Mouse (Mus musculus): ENCODE measurements around the gene Stk11ip. TPM values are rescaled to one million over a fixed set of nuclear protein-coding genes. Genes with fewer than 3 reads are reported as not detected.

Stk11ip gene
- total RNA-seq, 2 experiments from 2014 or later = 9.2 to 14.1 TPM

DNA sequence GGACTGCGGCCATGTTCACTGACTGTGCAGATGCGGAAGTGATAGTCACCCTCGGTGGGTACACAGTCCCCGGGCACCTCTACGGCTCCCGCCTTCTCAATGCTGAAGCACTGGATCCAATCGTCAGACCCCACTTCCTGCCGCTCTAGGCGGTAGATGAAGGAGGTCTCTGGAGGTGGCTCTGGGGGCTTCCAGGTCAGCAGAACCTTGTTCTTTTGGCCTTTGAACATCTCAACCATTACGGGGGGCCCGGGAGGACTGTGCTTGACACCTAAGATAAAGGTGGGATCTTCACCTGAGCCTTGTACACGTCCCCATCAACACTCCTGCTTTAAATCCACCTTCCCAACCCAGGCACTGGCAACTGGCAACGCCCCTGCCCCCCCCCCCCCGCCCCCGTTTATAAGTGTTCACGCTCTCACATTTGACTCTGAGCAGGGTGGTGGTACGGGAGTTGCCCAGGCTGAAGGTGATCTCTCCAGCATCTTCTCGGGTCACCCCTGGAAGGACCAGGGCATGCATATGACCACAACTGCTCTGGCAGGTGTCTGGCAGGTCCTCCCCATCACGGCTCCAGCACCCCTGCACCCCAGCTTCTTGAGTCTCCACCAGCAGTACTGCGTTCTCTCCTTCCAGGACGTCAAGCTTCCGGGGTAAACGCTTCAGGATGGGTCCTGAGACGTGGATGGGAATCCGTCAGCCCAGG is 18.2 kb upstream of the Stk11ip start:
- intact Hi-C loops (cut with DNase I) = no loop called here
- no peak for DNase-seq

DNA sequence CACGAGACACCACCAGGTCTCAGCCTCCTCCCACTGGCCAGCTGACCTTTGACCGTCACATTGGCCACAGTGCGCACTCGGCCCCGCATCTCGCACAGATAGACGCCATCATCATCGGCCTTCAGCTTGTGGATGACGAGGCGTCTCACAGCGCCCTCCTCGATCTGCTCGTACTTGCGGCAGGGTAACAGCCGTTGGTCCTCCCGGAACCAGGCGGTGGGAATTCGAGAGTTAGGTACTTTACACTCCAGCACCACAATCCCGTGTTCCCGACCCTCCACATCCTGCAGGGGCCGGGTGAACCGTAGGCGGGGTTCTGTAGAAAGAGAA is 17.7 kb upstream of the Stk11ip start:
- intact Hi-C loops (cut with DNase I) = no loop called here

DNA sequence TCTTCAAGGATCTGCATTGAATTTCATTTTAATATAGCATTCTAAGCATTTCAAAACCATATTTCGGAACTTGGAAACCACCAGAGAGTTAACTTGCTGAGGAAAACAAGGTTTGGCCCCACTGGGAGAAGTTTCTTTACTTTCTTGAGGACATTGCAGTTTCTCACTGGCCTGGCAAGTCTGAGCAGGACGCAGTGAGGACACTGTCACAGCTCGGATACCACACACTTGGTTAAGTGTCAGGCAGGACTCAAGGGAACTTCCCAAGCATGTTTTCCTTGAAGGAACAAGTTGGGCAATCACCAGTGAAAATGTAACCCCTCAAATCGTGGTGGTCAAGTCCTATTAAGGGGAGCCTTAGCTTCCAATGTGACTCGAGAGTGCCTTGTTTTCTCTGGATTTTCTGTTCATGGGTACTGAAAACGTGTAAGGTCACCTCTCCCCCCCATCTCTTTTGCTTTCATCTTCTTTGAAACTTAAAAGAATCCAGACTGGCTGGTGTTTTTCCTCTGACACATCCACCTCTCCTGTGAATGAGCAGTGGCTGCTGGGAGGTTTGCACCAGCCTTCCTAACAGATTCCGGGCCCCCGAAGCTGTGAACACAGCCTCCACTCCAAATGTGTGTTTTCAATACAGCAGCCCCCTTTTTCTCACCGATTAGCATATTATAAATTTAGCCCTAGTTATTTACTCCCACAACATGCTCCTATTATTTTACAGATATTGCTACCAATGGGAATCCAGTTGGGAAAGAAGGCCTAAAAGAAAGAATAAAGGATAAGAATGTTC is 16.9 kb upstream of the Stk11ip start:
- intact Hi-C loops (cut with DNase I) = loop anchor here (2.0 kb wide), 3 partner anchors 24 to 92 kb away; no protein-coding TSS in a partner anchor
- no peak for DNase-seq

More for the DNA sequence above, 17.7 kb upstream of the Stk11ip start:
- no peak for DNase-seq

DNA sequence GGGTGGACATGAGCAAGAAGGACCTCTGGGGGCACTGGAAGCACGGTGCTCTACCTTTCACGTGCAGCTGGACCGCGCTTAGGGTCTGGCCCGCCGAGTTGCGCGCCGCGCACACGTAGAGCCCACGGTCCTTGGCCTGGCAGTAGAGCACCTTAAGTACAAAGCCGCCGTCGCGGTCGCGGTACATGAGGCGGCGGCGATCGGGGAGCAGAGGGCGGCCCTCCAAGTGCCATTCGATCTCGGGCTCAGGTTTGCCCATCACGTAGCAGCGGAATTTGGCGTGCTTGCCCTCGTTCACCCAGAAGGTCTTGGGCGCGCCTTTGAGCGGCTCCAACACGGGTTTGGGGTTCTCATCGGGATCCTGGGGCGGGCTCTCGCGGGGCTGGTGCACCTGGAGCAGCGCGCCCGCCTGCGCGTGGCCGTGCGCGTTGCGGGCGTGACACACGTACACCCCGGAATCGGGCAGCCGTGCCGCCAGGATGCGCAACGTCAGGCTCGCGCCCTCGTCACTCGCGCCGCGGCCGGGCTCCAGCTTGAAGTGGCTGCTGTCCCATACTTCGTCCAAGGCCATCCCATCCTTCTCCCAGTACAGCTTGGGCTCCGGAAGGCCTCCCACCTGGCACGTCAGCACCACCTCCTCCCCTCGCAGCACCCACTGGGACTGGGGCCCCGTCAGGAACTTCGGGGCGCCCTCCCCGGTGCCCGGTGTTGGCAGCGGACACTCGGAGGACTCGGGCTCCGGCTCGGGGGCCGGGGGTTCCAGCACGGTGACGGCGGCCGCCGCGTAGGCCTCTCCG is 16.0 kb upstream of the Stk11ip start:
- DNase-seq = peak; percentile 71 to 75
- intact Hi-C loops (cut with DNase I) = loop anchor here (2.0 kb wide), 3 partner anchors 25 to 91 kb away; no protein-coding TSS in a partner anchor

DNA sequence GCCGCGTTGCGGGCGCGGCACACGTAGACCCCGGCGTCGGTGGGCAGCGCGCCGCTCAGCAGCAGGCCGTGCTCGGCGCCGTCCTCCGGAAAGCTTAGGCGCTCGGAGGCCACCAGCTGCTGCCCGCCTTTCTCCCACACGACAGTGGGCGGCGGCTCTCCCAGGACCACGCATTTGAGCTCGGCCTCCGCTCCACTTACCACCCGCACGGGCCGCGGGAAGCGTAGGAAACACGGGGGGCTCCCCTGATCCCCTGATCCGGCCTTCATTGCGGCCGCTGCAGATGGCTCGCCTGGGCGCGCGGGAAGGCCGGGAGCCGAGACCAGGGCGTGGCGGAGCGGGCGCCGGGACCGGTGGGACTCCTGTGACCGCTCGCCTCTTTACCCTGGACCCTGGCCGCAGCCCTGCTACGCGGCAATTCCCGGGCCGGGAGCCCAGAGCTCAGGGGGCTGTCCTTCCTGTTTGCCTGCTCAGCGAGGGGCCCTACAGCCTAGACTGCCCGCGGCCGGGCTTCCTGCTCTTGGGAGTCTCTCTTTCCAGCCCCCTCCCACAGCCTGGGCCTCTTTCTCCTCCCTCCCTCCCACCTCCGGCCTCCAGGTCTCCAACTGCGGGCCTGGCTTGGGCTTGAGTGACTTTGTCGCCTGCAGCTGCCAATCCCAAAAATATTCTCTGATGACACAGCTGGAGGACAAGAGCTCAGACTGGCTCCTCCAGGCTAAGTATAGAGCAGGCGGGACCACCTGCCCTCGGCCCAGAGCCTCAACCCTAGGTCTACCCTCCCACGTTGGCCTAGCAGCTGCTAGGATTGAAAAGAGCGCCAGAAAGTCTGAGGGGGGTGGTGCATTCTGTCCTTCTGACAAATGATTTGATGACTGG is 15.1 kb upstream of the Stk11ip start, which contains the start of gene Obsl1:
Gene Obsl1 (minus strand): TSS at position 497 of the 876 bp plus-strand sequence.
- DNase-seq = peak; percentile 70 to 78
- intact Hi-C loops (cut with DNase I) = loop anchor here (2.0 kb wide), 4 partner anchors 25 to 91 kb away; no protein-coding TSS in a partner anchor

DNA sequence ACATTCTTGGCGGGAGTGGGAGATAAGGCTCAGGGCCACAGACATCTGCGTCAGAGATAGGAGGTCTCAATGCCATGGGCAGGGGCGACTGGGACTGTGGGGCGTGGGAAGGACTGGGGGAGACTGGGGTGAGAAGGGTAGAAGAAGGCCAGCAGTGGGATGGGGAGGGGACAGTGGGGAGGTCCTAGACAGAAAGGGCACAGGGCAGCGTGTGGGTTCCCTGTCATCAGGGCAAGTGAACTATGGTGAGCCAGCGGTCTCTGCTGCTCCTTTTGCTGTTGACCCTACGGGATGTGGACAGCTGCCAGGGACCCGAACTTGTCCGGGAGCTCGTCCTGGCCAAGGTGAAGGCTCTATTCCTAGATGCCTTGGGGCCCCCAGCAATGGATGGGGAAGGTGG is 14.3 kb upstream of the Stk11ip start, which contains the start of gene Inha:
Gene Inha (plus strand): TSS at position 72 of the 400 bp plus-strand sequence.
- intact Hi-C loops (cut with DNase I) = loop anchor here (2.0 kb wide), 1 partner anchor 42 kb away; no protein-coding TSS in a partner anchor
- DNase-seq = no peak

DNA sequence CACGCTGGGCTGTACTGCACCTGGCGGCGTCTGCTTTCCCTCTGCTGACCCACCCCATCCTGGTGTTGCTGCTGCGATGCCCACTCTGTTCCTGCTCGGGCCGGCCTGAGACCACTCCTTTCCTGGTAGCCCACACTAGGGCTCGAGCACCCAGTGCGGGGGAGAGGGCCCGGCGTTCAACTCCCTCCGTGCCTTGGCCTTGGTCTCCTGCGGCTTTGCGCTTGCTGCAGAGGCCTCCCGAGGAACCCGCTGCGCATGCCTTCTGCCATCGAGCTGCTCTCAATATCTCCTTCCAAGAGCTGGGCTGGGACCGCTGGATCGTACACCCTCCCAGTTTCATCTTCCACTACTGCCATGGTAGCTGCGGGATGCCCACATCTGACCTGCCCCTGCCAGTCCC is 11.7 kb upstream of the Stk11ip start:
- no peak for DNase-seq
- intact Hi-C loops (cut with DNase I) = no loop called here

DNA sequence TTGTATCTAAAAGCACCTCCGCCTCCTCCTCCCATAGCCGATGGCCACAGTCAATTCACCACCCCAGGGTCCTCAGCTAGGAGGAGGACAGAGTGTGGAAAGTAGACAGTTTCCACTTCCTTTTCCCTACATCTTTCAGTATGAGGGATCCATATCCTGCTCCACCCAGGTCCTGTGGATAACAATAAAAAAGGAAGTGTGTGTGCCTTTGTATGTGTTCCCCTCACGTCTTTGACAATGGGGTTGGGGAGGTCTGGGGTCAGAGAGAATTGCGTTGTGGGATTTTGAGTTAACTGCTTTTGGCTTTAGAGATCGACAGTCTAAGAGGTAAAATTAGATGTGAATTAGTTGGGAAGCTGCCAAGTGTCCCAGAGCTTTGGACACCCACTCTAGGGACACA is 11.2 kb upstream of the Stk11ip start:
- intact Hi-C loops (cut with DNase I) = no loop called here
- DNase-seq = no peak

DNA sequence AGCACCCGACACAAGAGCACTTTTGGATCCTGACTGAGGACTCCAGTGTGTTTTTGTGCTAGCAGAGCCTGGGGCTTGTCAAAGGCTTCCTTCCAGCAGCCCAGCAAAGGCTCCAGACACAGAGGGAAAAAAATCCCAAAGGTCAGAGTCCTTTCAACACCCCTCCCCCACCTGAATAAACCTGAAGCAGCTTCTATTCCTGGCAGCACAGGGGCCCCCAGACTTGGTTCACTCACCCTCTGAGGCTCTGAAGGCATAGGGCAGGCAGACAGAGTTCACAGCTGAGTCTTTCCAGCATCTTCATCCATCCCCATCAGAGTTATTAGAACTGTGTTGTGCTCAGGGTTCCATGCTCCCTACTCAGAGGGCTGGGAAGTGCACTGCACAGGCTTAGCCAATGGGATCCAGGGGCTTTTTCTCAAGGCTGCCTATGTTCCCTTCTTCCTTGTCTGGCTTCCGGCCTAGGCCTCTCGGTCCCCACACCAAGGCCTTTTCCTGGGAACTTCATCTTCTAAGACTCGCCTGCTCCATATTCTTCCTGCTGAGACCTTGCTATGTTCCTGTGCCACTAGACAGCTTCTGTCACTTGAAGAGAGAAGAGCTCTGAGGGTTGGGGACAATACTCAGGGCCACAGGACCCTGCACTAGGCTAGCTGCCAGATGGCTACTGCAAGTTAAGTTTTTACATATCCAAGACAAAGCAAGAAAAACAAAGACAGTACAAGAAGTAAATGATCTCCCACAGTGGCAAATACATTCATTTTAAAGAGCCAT is 9.7 kb upstream of the Stk11ip start:
- DNase-seq = no peak
- intact Hi-C loops (cut with DNase I) = no loop called here

DNA sequence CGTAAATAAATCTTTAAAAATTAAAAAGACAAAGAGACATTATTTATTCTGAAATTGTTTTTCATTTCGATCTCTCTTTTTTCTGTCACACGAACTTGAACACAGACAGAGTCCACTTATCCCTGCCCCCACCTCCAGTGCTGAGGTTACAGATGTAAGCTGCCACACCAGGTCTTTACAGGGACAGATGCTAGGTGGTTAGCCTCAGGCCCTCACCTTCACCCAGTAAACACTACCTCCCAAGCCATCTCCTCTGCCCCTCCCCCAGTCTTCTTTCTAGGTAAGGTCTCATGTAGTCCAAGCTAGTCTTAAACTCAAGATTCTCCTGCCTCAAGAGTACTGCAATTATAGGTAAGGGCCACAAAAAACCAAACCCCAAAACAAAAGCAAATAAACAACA is 8.8 kb upstream of the Stk11ip start:
- intact Hi-C loops (cut with DNase I) = no loop called here
- DNase-seq = no peak

DNA sequence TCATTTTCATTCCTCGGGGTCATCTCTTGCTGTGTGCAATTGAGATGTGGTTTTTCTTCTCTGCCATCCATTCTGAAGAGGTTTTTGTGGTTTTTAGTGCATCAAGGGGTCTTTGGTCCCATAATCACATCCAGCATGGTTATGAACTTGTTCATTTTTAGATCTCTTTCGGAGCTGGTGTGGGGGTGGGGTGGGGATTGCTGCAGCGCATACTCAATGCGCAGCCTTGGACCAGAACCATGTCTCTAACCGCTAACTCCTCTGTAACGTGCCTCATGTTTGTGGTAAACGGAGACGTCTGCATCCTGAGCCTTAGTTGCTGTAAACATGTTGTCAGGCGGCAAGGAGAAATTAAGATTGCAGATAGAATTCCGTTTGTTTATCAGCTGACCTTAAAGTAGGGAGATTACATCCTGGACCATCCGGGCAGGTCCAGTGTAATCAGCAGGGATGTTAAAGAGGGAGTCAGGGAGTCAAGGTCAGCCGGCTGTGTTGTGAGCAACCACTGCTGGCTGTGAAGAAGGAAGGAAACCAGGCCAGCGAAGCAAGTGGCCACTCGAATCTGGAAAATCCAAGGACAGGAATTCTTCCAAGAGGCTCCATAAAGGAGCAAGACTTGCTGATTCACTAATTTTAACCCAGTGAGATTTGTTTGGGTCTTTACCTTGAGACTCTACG is 4.5 kb upstream of the Stk11ip start:
- DNase-seq = no peak
- intact Hi-C loops (cut with DNase I) = no loop called here

DNA sequence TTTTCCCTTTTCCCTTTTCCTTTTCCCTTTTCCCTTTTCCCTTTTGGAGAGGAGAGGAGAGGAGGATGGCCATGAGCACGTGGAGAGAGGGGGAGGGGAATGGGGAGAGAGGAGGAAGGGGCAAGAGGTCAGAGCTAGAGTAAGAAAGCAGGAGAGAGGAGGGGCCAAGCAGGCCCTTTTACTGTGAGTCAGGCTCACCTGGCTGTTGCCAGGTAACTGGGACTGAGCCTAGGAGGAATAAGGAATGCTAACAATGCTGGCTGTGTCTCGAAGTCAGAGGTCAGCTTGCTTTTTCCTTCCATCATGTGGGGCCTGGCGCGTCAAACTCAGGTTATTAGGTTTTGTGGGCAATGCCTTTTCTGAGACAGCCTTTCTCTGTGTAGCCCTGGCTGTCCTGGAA is 3.3 kb upstream of the Stk11ip start:
- intact Hi-C loops (cut with DNase I) = no loop called here
- DNase-seq = no peak

DNA sequence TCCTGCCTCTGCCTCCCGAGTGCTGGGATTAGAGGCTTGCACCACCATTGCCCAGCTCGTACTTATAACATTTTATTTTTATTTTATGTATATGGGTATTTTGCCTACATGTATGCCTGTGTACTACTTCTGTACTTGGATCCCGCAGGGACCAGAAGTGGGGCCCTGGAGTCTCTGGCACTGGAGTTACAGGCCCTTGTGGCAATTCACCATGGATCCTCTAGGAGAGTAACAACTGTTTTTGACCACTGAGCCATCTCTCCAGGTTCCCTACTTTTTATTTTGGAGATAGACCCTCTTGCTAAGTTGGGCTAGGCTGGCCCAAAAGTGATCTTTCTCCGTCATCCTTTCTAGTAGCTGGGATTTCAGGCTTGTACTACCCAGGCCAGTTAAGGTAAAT is 2.9 kb upstream of the Stk11ip start:
- intact Hi-C loops (cut with DNase I) = no loop called here

DNA sequence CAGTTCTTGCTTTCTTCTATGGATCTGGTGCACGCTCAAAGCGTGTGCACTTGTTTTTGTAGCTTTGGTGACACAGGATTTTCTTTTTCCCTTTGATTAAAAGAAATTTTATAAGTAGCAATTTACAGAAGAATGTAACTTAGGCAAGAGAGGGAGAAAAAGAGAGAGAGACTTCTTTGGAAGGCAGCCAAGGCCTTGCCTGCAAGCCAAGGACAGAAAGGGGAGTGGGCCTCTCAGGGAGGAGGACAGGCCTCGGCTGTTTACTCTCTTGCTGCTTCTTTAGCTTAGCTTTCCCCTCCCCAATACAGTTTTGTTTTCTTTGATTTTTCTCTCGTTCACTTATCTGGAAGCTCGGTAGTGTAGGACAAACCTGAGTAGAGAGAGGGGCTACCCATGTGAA is 1.8 kb upstream of the Stk11ip start:
- DNase-seq = no peak
- intact Hi-C loops (cut with DNase I) = no loop called here

More for the DNA sequence above, 2.9 kb upstream of the Stk11ip start:
- DNase-seq = no peak

DNA sequence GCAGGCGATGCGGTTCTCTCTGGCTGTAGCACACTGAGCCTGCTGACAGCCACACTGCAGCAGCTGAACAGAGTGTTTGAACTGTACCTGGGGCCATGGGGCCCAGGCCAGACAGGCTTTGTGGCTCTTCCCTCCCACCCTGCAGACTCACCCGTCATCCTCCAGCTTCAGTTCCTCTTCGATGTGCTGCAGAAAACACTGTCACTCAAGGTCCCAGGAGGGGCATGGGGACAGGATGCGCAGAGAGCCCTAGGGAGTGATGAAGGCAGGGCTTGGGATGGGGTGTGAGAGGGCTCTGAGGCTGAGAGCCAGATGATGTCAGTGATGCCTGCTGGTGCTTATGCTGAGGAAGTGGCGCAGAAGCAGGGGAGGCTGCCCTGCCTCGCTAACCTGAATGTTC is 3.4 kb downstream of the Stk11ip start:
- intact Hi-C loops (cut with DNase I) = loop anchor here (5.0 kb wide), 1 partner anchor 47 kb away; the partner anchor contains the start of genes Chpf and Tmem198
- no peak for DNase-seq

DNA sequence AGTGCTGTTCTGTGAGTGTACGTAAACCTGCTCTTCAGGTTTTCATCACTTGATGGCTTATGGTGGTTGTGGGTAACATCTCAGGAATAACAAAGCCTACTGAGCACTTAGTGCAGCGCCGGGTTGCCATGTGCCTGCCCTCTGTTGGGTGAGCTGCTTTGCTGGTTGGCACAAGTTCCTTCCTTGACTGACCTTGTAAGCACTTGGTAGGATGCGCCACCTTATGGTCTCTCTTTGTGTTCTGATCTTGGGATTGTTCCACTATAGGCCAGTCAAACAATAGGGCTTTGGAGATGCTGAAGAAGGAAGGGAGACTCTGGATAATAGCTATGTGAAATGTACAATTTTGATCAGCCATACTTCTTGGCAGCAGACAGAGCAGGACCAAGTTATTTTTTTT is 9.2 kb downstream of the Stk11ip start:
- no peak for DNase-seq
- intact Hi-C loops (cut with DNase I) = loop anchor here (2.0 kb wide), 1 partner anchor 36 kb away; no protein-coding TSS in a partner anchor

DNA sequence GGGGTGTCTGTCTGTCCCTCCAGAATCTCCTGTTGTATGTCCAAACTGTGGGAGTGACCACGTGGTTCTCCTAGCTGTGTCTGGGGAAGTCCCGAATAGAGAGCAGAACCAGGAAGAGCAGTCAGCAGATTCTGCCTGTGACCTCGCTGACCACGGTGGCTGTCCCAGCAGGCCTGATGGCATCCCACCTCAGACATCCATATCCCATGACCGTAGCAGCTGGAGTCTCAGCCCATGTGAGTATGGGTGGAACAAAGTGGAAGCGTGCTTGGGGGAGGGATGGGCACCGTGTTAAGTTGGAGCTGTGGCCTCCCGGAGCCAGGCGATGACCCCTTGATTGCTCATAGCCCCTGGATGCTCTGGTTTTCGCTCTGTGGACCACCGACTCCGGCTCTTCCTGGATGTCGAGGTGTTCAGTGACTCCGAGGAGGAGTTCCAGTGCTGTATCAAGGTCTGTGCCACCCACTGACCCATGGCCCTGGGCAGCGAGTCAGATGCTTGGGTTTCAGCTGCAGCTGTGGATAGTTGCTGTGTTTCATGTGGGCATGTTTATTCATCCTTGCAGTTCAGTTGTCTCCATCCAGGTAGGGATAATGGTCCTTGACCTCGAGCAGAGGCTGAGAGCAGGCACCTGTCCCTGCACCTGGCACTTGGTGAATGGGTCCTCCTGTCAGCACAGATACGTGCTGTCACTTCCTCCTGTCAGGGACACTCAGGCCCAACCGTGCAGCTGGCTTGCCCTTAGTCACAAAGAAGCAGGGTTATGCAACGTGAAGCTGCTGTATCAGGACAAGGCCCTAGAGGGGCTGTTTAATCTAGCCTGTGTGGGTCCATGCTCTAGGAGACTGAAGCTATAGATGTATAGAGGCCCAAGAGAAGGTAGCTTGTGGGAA is 11.2 kb downstream of the Stk11ip start:
- no peak for DNase-seq
- intact Hi-C loops (cut with DNase I) = no loop called here
